Mouse (Mus musculus) brain, adult 2 months (tissue): Measurements from ENCODE around the gene Foxk2.

ENCODE experiments used
- DNase-seq: peaks from one replicate; pipeline ENCODE4 v3.0.0; 2011; ENCODE audit warnings: low read depth, low spot score

Gene Foxk2

DNA sequence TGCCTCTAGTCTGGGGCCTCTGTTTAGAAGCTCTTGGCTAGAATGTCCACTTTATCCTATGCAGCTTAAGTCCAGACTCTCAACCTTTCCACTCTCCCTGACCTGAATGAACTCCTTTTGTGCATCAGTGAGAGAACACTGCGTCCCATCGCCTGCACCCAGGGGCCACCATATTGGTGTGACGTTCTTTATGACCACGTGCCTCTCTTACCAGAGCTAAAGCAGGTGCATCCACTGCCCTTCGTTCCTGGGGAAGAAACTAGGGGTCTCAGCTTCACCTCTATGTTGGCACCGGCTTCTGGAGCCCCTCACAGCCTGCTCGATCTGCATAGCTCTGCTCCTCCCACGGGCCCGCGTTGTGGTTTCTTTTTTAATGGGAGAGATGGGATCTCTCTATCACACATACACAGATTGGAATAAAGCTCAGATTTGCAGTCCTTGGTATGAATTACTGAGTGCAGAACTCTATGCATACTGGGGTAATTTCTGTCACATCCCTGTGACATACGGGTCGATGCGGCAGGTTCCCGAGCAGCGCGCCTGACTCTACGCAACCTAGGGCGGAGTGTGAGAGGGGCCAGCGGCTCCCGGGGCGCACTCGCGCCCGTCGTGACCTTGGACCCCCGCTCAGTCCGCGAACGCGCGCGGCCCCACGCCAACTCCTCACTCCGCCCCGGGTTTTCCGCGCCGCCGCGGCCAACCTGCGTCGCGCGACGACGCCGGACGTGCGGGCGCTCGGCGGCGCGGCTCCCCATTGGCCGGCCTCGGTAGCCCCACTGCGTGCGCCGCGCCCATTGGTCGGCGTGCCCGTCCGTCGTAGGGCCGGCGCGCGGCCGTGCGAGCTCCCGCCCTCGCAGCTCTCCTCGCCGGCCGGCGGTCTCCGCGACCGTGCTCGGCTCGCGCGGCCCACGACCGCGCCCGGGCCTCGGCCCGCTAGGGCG, at the start of gene Foxk2:
Foxk2 (plus strand) TSS at position 831 of the 941 bp plus-strand sequence.
- DNase-seq: peak; percentile 97

DNA sequence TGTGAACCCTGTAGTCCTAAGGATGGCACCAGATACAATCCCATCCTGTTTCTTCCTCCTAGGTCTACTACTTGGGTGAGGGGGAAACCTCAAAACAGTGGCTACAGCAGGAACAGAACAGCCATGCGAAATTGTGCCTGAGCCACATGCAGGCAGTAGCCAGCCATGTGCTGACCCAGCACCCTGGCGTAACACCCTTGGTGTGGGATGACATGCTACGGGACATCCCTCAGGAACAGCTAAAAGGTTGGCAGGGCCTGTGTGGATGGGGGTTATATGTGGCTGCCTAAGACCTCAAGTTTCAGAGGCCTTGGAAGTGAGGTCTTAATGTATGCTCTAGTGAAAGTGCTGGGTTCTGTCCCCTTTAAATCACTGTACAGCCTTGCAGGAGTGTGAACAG, 43.0 kb upstream of the Foxk2 start:
- DNase-seq: no peak

DNA sequence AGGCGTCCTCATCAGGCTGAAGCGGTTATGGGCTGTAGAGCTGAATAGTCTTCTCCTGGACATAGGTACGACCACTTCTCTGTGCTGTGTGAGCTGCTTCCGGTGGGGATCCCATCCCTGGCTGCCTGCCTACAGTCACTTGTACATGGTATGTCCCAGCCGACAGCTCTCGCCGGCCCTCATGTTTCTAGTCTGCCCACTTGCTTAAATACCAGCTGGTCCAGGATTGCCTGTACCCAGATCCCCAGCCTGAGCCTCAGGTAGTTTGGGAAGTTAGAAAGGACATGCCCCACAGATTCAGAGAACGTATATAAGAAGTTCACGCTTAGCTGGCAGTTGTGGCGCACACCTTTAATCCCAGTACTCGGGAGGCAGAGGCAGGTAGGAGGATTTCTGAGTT, 40.0 kb upstream of the Foxk2 start:
- no peak for DNase-seq

DNA sequence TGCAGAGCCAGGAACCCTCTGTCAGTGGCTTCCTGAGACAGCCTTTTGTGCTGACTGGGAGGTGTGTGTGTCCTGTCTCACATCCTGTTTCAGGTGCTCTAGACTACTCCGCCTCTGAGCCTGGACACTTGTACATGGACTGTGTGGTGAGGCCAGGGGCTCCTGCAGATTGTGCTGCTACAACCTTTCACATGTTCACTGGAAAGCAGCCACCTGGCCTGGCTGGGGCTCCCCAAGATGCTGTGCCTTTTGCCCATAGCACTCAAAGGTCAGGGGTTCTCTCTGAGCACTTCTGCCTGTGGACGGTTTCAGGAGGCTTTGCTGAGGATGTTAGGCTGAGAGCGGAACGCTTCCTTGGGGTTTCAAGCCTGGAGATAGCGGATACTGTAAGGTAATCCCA, 39.0 kb upstream of the Foxk2 start:
- DNase-seq: no peak

DNA sequence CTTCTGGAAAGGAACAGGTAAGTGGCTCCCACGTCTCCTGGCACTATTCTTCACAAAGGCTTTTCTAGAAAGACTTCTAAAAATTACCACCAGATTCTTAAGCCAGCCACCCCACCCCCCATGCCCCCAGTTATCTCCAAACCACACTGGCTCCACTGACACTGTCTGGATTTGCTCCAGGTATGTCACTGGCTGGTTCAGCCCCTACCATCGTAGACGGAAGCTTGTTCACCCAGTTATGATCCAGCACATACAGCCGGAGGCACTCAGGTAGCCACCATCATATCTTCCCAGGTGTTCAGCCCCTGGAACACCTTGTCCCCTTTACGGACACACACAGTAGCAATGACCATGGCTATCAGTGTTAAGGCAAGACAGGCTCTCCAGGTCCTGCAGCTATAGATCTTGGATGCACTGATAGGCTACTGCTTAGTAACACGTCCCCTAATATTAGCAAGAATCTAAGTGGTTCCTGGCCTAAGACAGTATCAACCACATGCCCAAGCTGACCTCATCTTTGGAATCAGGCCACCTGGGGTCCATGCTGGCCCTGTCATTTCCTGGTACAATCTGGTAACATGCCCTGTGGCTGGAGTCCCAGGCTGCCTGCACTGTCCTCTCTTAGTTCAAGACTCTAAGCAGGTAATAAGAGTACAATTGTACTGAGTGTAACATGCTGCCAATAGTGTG, 38.3 kb upstream of the Foxk2 start:
- peak; percentile 76 for DNase-seq

DNA sequence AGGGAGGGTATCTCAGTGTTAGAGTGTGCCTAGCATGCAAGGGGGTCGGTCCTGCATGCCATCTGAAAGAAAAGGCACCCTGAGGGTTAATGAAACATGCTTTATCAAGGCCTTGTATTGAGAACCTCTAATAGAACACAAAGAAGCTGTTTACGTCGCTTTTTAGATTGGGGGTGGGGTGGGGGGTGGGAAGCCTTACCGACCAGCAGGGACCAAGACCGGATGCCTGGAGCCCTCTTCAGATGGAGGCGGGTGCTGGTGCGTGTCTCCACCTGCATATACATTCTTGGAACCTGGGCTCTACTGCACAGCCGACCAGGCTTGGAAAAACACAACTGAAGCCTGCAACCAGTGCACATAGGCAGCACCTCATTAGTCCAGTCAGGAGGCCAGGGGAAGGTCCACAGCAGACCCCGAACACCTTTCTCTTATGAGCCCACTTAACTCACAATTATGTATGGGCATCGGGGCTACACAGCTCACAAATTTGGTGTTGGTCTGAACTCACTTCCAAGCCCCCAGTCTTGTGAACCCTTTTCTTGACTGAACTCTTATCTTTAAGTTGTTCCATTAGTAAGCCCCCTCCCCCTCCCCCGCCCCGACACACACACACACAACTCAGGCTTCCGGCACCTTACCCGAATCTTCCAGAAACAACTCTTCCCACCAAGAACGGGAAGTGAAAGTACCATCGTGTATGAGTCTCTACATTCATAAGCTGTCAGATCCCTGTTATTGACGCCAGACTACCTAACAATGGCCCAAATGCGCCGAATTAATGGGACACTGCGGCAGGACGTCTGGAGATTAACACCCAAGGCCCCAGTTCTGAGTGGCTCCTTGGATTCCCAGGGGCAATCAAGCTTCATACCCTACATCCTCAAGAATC, 31.4 kb upstream of the Foxk2 start:
- no peak for DNase-seq

DNA sequence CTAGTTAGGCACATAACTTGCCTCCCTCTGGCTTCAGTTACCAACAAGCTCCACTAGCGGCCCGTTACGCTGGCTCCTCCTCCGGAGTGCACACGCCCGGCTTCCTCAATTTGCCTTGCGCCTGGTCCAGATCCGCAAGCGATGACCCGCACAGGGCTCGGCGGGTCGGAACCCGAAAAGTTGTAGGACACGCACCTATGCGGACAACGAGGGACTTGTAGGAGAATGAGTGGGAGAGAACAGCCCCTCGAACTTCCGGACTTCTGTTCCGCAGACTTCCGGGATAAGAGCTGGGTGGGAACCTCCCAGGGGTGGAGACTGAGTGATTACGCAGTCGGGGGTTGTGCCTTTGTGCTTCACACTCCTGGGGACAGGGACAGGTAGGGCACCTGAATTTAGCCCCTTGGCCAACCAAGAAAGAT, 30.8 kb upstream of the Foxk2 start, which contains the start of gene Cybc1:
Cybc1 (minus strand) TSS at position 305 of the 422 bp plus-strand sequence.
- DNase-seq: peak; percentile 91

DNA sequence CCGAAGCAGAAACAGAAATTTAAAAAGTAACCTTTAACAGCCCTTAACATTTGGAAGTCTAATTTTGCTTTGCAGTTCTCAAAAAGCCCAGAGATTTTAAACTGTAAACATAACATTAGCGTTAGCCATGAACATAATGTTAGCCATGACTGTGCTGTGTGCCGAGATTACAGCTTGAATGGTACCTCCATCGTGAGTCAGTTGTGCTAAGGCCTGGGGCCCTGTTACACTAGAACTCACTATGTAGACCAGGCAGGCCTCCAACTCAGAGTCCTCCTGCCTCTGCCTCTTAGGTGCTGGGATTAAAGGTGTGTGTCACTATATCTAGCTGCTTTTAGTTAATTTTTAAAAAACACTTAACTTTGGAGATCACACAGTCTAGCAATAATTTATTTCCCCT, 28.6 kb upstream of the Foxk2 start:
- DNase-seq: no peak

DNA sequence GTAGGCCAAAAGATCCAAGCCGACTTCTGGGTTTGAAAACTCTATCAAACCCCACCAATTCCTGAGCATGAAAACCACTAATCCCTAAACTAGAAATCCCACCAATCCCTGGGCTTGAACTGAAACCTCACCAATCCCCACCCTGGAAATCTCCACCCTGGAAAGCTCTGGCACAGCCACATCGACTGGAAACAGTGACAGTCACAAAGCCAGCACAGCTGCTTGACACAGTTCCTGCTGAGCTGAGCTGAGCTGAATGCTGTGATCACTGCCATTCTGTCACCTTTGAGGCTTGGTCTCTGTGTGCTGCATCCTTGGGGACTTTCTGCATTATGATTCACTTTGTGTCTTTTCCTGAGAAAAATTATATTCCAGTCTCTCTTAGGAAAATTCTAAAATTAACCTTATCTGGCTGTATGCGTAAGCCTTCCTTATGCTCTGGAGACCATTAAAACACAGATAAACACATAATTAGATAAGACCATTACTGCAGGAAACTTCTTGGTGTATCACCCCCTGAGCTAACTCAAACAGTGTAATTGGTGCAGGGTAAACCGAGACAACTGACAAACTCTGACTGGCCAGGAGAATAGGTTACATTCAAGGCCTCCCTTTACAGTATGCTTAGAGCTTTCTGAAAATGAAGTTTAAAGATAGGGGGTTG, 28.0 kb upstream of the Foxk2 start:
- DNase-seq: peak; percentile 66

DNA sequence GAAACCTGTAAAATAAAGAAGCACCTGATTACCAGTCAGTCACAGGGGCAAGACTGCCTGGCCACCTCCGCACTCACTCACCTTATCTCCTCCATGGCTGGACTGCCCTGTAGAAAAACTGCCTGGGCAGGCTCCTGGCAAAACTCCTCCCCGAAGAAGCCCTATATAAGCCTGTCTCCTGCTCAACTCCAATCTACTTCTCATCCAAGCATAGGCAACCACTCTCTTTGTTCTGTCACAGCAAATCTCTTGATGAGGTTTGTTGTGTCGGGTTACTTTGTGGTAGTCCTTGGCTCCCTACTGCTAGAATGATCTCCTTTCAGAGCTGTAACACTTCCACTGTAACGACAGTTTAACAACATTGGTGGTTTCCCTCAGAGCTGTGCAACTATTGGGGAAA, 27.1 kb upstream of the Foxk2 start:
- DNase-seq: no peak

DNA sequence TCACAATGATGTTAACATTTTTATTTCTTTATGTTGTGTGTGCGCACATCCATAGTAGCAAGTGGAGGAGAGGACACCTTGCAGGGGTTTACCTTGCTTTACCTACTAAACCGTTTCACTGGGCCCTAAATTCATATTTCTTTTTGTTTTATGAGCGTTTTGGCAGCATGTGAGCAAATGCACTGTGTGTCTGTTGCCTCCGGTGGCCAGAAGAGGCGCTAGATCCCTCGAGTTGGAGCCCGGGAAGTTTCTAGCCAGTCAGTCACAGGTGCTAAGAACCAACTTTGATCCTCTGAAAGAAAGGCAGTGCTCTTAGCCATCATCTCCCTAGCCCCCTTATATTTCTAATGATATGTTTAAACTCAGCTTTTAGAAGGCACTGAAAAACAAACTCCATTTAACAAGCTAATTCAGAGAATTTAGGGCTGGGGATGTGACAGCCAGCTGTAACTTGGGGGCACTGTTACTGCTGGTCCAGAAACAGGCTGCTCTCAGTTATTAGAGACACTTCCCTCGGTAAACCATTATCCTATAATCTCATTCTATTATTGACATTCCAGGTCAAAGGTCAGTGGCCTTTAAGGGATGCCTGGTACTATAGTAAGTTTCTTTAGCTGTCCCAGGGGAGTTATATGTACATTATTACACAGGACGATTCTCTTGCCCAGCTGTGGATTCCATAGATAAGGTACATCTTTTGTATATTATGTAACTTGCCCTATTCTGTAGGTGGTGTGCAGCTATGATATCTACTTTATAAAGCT, 24.1 kb upstream of the Foxk2 start:
- DNase-seq: peak; percentile 57

DNA sequence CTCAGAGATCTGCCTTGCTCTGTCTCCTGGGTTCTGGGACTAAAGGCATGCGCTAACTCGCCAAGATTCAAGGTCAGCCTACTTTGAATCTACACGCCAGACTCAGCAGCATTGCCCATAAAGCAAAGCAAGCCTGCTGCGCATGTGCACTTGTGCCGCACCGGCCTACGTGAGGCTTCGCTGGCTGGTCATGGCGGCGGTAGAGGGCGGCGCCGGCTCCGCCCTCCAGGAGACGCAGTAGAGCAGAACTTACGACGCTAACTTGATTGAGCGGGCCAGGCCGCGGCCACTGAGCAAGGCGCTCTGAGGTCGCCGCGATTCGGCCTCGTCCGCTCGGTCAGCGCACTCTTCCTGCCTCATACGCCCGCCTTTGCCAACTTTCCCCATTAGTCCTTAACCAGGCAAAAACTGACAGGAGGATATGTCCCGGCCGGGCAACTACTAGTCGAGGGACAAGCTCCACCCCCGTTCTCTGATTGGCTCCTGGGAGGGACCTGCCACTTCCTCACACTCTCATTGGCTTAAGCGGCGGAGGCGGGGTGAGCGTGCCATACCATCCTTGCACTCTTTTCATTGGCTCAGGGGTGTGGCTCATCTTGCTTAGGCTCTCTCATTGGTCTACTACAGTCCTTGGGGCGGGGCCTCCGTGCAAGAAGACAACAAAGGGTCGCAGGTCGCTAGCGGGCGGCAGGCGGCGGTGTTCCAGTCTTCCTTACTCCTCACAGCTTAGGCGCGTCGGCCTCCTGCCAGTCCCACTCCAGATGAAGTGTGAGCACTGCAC, 23.0 kb upstream of the Foxk2 start, which contains the start of gene Narf:
Narf (plus strand) TSS at position 690 of the 781 bp plus-strand sequence.
- peak; percentile 100 for DNase-seq

DNA sequence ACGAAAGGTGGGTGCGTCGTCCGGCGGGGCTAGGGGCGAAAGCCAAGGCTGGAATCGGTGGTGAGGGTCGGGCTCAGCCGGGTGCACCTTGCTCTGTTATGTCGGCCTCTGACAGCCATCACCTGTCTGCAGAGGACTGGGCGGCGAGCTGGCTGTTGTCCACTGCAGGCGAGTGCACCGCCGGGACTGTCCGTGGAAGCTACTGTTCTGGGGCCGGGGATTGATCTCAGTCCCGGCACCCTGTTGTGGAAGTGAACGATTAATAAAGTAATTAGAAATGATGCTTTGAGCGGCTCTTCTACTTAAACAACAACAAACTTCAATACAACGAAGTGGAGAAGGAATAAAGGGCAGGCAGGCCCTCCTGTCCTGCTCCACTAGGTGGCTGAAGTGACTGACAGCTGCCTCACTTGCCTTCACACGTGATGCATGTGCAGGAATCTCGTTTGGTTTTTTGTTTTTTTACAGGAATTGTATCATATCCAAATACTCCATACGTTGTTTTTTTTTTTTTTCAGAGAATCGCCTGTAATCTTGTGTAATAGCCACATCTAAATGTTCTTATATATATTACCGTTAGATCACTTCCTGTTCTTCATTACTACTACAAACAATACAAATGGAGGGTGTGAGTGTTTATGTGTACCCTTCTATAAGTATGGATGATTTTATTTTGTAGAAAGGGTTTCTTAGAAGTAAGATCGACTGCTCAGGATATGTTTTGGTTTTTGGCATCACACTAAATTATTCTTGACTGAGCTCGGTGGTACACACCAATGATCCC, 22.3 kb upstream of the Foxk2 start:
- peak; percentile 68 for DNase-seq

DNA sequence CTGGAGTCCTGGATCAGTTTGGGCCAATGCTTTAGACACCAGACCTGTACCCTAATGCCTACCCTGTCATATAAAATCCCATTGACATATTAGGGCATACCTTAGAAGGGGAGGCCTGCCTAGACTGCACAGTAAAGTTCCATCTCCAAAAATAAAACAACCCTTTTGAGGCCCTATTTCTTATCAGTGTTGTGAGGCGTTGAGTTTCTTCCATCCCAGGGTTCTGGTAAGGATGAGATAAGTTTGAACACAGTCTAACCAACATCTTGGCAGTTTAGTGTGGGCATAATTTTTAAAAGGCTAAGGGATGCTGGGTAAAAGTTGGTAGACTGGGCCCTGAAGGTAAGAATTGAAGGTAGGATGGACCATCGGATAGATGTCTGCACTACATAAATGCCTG, 20.1 kb upstream of the Foxk2 start:
- no peak for DNase-seq

DNA sequence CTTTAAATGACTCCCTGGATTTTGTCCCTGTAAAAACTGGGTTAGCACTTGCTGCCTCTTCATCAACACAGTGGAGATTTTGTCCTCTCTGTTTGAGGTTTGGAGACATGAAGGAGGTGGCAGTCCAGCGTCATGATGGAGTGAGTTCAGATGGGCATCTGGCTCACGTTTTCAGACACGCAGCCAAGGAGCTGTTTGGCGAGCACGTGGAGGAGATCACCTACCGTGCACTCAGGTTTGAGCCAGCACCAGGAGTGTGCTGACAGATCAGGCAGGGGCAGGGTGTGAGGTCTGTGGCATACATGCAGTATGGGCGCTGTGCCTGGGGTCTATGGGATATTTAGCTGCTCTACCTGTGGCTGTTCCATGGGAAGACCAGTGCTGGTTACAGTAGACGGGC, 9.6 kb upstream of the Foxk2 start:
- DNase-seq: no peak

DNA sequence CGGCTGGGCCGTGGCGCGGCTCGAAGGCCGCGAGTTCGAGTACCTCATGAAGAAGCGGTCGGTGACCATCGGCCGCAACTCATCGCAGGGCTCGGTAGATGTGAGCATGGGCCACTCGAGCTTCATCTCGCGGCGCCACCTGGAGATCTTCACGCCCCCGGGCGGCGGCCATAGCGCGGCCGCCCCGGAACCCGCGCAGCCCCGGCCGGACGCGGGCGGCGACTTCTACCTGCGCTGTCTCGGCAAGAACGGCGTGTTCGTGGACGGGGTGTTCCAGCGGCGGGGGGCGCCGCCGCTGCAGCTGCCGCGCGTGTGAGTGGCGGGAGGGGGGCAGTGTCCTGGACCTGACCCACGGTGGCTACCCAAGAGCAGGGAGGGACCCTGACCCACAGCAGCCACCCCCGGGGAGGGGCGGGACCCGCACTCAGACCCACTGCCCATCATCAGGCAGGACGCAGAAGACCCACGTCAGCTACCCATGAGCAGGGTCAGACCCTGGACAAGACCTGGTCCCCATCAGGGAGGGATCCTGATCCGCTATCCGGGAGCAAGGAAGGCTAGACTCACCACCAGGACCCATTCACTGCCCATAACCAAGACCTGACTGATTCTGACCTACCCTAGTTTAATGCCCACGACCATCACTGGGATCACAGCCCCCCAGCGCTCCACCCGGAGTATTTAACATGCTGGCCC, 569 bp downstream of the Foxk2 start:
- DNase-seq: no peak

DNA sequence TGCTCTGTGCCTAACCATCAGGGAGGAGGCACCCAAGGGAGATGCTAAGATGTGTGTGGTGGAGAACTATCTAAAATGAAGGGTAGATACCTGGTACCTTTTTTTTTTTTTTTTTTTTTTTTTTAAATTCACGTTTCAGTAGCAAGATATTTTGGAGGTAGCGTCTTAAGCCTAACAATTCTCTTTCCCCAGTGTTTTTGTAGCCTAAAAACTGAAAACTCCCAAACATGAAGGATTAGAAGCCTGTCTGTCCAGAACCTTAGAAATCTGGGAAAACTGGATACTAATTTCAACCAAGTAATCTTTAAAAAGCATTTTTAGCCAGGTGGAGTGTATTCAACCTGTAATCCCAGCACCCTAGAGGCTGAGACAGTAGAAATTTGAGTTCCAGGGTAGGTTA, 1.3 kb downstream of the Foxk2 start:
- no peak for DNase-seq

DNA sequence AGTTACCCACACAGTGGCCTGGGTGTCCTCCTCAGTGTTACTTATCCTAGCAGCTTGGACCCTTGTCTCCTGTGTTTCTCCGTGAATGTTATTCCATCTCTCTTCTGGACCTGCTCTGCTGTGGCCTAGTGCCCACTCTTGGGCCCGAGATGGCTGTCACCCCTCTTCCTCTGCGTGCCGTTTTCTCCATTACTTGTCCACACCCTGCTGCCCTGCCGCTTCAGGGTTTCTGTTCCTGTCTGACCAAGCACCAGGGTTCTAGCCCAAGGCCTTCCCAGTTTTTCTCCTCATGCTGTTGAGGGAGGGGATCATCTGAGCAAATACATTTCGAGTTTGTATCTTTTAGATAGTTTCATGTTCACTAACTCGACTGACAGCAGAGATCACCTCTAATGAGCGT, 17.7 kb downstream of the Foxk2 start:
- DNase-seq: no peak
